Mouse (Mus musculus) mouse trophoblast stem cell (cell line): Measurements from ENCODE around the gene Trp53i11.

Source experiments
- in situ Hi-C, 2 experiments: fragments of 300-500 bp; cut with MseI, MboI; formaldehyde crosslinking; loops; 2 replicates in 1 of 2; 3 replicates in 1 of 2; pipeline ENCODE4 v1.15.1; 2025

The Trp53i11 gene

GRCm38 (mm10) chr2:93171929-93172328 is 15.4 kb upstream of the Trp53i11 start:
- in situ Hi-C loops, result no loop called here

- in situ Hi-C loops, result no loop called here
Measured at GRCm38 (mm10) chr2:93172460-93172859, 14.9 kb upstream of the Trp53i11 start.

GRCm38 (mm10) chr2:93174159-93174558 is 13.2 kb upstream of the Trp53i11 start:
- in situ Hi-C loops, result no loop called here

- in situ Hi-C loops, result no loop called here
Measured at GRCm38 (mm10) chr2:93175278-93175677, 12.1 kb upstream of the Trp53i11 start.

- in situ Hi-C loops, result no loop called here
Measured at GRCm38 (mm10) chr2:93175721-93176120, 11.6 kb upstream of the Trp53i11 start.

GRCm38 (mm10) chr2:93176193-93176798 is 11.1 kb upstream of the Trp53i11 start:
- in situ Hi-C loops, result no loop called here

- in situ Hi-C loops, result no loop called here
Measured at GRCm38 (mm10) chr2:93176871-93177667, 10.3 kb upstream of the Trp53i11 start.

GRCm38 (mm10) chr2:93177668-93178312 is 9.6 kb upstream of the Trp53i11 start:
- in situ Hi-C loops, result no loop called here

- in situ Hi-C loops, result no loop called here
Measured at GRCm38 (mm10) chr2:93178313-93178677, 9.1 kb upstream of the Trp53i11 start.

GRCm38 (mm10) chr2:93179603-93180002 is 7.7 kb upstream of the Trp53i11 start:
- in situ Hi-C loops, result no loop called here

GRCm38 (mm10) chr2:93180077-93180844 is 7.1 kb upstream of the Trp53i11 start:
- in situ Hi-C loops, result no loop called here

GRCm38 (mm10) chr2:93182859-93183258 is 4.5 kb upstream of the Trp53i11 start:
- in situ Hi-C loops, result no loop called here

GRCm38 (mm10) chr2:93188020-93188760 is 842 bp downstream of the Trp53i11 start:
- in situ Hi-C loops, result no loop called here

GRCm38 (mm10) chr2:93188761-93189458 is 1.6 kb downstream of the Trp53i11 start:
- in situ Hi-C loops, result no loop called here

- in situ Hi-C loops, result loop anchor here in 1 of 2 experiments (10.0 kb wide), 1 partner anchor 286 kb away; no protein-coding TSS in a partner anchor
Measured at GRCm38 (mm10) chr2:93190771-93191487, 3.6 kb downstream of the Trp53i11 start.

- in situ Hi-C loops, result loop anchor here in 1 of 2 experiments (10.0 kb wide), 1 partner anchor 287 kb away; no protein-coding TSS in a partner anchor
Measured at GRCm38 (mm10) chr2:93191488-93192181, 4.3 kb downstream of the Trp53i11 start.

GRCm38 (mm10) chr2:93192182-93192560 is 4.8 kb downstream of the Trp53i11 start:
- in situ Hi-C loops, result loop anchor here in 1 of 2 experiments (10.0 kb wide), 1 partner anchor 287 kb away; no protein-coding TSS in a partner anchor

GRCm38 (mm10) chr2:93192671-93193080 is 5.3 kb downstream of the Trp53i11 start:
- in situ Hi-C loops, result loop anchor here in 1 of 2 experiments (10.0 kb wide), 1 partner anchor 288 kb away; no protein-coding TSS in a partner anchor

GRCm38 (mm10) chr2:93193806-93194205 is 6.5 kb downstream of the Trp53i11 start:
- in situ Hi-C loops, result loop anchor here in 1 of 2 experiments (10.0 kb wide), 1 partner anchor 289 kb away; no protein-coding TSS in a partner anchor
